Mouse (Mus musculus): ENCODE data around the gene Mks1. TPM values are rescaled to one million over a fixed set of nuclear protein-coding genes. Genes with fewer than 3 reads are reported as not detected.
"Not testable (repeated sequence)": the region's sequence is repeated elsewhere in the genome, so short reads cannot be mapped to it uniquely, and the experiment has no call there.

Gene Mks1
- polyA plus RNA-seq, 1 experiment = 7.4 TPM

GRCm38 (mm10) chr11:87828239-87828900, 24.6 kb upstream of the Mks1 start, which contains the start of gene Lpo:
Gene Lpo, minus strand, starts transcription at chr11:87828289.
- H3K4me3 ChIP-seq (ENCODE audit: insufficient read depth, low read length) = no peak within 1 kb of the TSS
- H3K27ac ChIP-seq (ENCODE audit: insufficient read depth, low read length) = no peak within 1 kb of the TSS
- TF ChIP-seq CTCF (IDR thresholded peaks at IDR 0.05; ENCODE audit: borderline replicate concordance, insufficient read depth, low read length) (no peak), POLR2A (IDR thresholded peaks at IDR 0.05; ENCODE audit: low read depth, low read length) (no peak)
- H3K4me1 ChIP-seq (ENCODE audit: control insufficient read depth, insufficient read depth, low read length) = no peaks in the 10 kb centered on the region

- H3K4me1 ChIP-seq (ENCODE audit: control insufficient read depth, insufficient read depth, low read length) = no peaks in the 10 kb centered on the region
- no peak overlapping the region for H3K27ac ChIP-seq (ENCODE audit: insufficient read depth, low read length)
- H3K4me3 ChIP-seq (ENCODE audit: insufficient read depth, low read length) = no peak overlapping the region
- no peak for TF ChIP-seq CTCF (IDR thresholded peaks at IDR 0.05; ENCODE audit: borderline replicate concordance, insufficient read depth, low read length)
- TF ChIP-seq POLR2A (IDR thresholded peaks at IDR 0.05; ENCODE audit: low read depth, low read length) = no peak
These were observed 12.3 kb upstream of the Mks1 start for GRCm38 (mm10) chr11:87840676-87841075.

GRCm38 (mm10) chr11:87841436-87841835, 11.6 kb upstream of the Mks1 start:
- Histone ChIP-seq H3K4me3 (ENCODE audit: insufficient read depth, low read length) (no peak overlapping the region), H3K27ac (ENCODE audit: insufficient read depth, low read length) (no peak overlapping the region), H3K4me1 (ENCODE audit: control insufficient read depth, insufficient read depth, low read length) (no peaks in the 10 kb centered on the region)
- TF ChIP-seq POLR2A (IDR thresholded peaks at IDR 0.05; ENCODE audit: low read depth, low read length) (no peak), CTCF (IDR thresholded peaks at IDR 0.05; ENCODE audit: borderline replicate concordance, insufficient read depth, low read length) (no peak)

GRCm38 (mm10) chr11:87846968-87847600, 5.9 kb upstream of the Mks1 start:
- no peaks in the 10 kb centered on the region for H3K4me1 ChIP-seq (ENCODE audit: control insufficient read depth, insufficient read depth, low read length)
- TF ChIP-seq POLR2A (IDR thresholded peaks at IDR 0.05; ENCODE audit: low read depth, low read length) (no peak), CTCF (IDR thresholded peaks at IDR 0.05; ENCODE audit: borderline replicate concordance, insufficient read depth, low read length) (no peak)
- H3K4me3 ChIP-seq (ENCODE audit: insufficient read depth, low read length) = no peak overlapping the region
- no peak overlapping the region for H3K27ac ChIP-seq (ENCODE audit: insufficient read depth, low read length)

GRCm38 (mm10) chr11:87847884-87848283, 5.1 kb upstream of the Mks1 start:
- TF ChIP-seq POLR2A (IDR thresholded peaks at IDR 0.05; ENCODE audit: low read depth, low read length) = no peak

GRCm38 (mm10) chr11:87853597-87853954, 561 bp downstream of the Mks1 start:
- H3K27ac ChIP-seq (ENCODE audit: insufficient read depth, low read length) = no peak overlapping the region
- no peaks in the 10 kb centered on the region for H3K4me1 ChIP-seq (ENCODE audit: control insufficient read depth, insufficient read depth, low read length)
- no peak for TF ChIP-seq POLR2A (IDR thresholded peaks at IDR 0.05; ENCODE audit: low read depth, low read length)
- no peak for TF ChIP-seq CTCF (IDR thresholded peaks at IDR 0.05; ENCODE audit: borderline replicate concordance, insufficient read depth, low read length)
- peak overlapping the region; percentile 45 for H3K4me3 ChIP-seq (ENCODE audit: insufficient read depth, low read length)

More at GRCm38 (mm10) chr11:87847884-87848283, 5.1 kb upstream of the Mks1 start:
- Histone ChIP-seq H3K27ac (ENCODE audit: insufficient read depth, low read length) (no peak overlapping the region), H3K4me3 (ENCODE audit: insufficient read depth, low read length) (no peak overlapping the region), H3K4me1 (ENCODE audit: control insufficient read depth, insufficient read depth, low read length) (no peaks in the 10 kb centered on the region)

GRCm38 (mm10) chr11:87854550-87854949, 1.5 kb downstream of the Mks1 start:
- H3K4me3 ChIP-seq (ENCODE audit: insufficient read depth, low read length) = no peak overlapping the region
- no peak overlapping the region for H3K27ac ChIP-seq (ENCODE audit: insufficient read depth, low read length)
- no peak for TF ChIP-seq CTCF (IDR thresholded peaks at IDR 0.05; ENCODE audit: borderline replicate concordance, insufficient read depth, low read length)
- no peak for TF ChIP-seq POLR2A (IDR thresholded peaks at IDR 0.05; ENCODE audit: low read depth, low read length)
- H3K4me1 ChIP-seq (ENCODE audit: control insufficient read depth, insufficient read depth, low read length) = no peaks in the 10 kb centered on the region

GRCm38 (mm10) chr11:87859273-87859672, 6.3 kb downstream of the Mks1 start:
- H3K4me3 ChIP-seq (ENCODE audit: insufficient read depth, low read length) = no peak overlapping the region
- TF ChIP-seq CTCF (IDR thresholded peaks at IDR 0.05; ENCODE audit: borderline replicate concordance, insufficient read depth, low read length) = no peak
- TF ChIP-seq POLR2A (IDR thresholded peaks at IDR 0.05; ENCODE audit: low read depth, low read length) = no peak
- no peak overlapping the region for H3K27ac ChIP-seq (ENCODE audit: insufficient read depth, low read length)
- no peaks in the 10 kb centered on the region for H3K4me1 ChIP-seq (ENCODE audit: control insufficient read depth, insufficient read depth, low read length)

- TF ChIP-seq POLR2A (IDR thresholded peaks at IDR 0.05; ENCODE audit: low read depth, low read length) (no peak), CTCF (IDR thresholded peaks at IDR 0.05; ENCODE audit: borderline replicate concordance, insufficient read depth, low read length) (no peak)
These were observed 7.4 kb downstream of the Mks1 start for GRCm38 (mm10) chr11:87860426-87860825.

GRCm38 (mm10) chr11:87862805-87863204, 9.8 kb downstream of the Mks1 start:
- H3K4me3 ChIP-seq (ENCODE audit: insufficient read depth, low read length) = no peak overlapping the region
- H3K4me1 ChIP-seq (ENCODE audit: control insufficient read depth, insufficient read depth, low read length) = no peaks in the 10 kb centered on the region
- no peak overlapping the region for H3K27ac ChIP-seq (ENCODE audit: insufficient read depth, low read length)
- no peak for TF ChIP-seq CTCF (IDR thresholded peaks at IDR 0.05; ENCODE audit: borderline replicate concordance, insufficient read depth, low read length)

More at GRCm38 (mm10) chr11:87860426-87860825, 7.4 kb downstream of the Mks1 start:
- Histone ChIP-seq H3K27ac (ENCODE audit: insufficient read depth, low read length) (no peak overlapping the region), H3K4me3 (ENCODE audit: insufficient read depth, low read length) (no peak overlapping the region), H3K4me1 (ENCODE audit: control insufficient read depth, insufficient read depth, low read length) (no peaks in the 10 kb centered on the region)

- H3K4me3 ChIP-seq (ENCODE audit: insufficient read depth, low read length); H3K27ac ChIP-seq (ENCODE audit: insufficient read depth, low read length); H3K4me1 ChIP-seq (ENCODE audit: control insufficient read depth, insufficient read depth, low read length): not testable (repeated sequence)
These were observed 13.9 kb downstream of the Mks1 start for GRCm38 (mm10) chr11:87866891-87867290.
